Mouse (Mus musculus): ENCODE measurements around the gene Erich3.

DNA sequence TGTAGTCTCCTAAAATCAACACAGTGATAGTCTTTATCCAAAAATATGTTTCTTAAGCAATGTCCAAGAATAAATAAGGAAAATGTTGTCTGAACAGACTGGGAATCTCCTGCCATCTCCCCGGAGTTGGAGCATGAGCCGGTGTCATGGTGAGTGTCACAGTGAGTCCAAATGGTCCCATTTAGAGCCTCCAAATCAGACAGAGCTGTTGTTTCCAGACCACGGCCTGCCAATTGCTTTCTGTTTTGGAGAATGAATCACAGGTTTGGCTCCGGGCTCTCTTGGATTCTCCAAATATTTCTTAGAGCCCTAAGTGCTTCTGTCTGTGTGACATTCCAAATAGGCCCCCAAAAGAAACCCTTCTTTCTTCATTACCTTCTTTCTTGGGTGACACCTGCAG is 135.1 kb downstream of the Erich3 start:
- TF ChIP-seq TAL1 (conservative IDR thresholded peaks at IDR 0.05; ENCODE audit: low read depth, low read length) (no peak), GATA2 (IDR thresholded peaks at IDR 0.05; ENCODE audit: borderline replicate concordance, low read depth, low read length) (no peak), CTCF (IDR thresholded peaks at IDR 0.05; ENCODE audit: low read depth, low read length) (no peak)
